Mouse (Mus musculus): ENCODE measurements around the gene Dtl.

Gene Dtl

GRCm38 (mm10) chr1:191583836-191584235 is 8.5 kb upstream of the Dtl start:
- in situ Hi-C loops (cut with MboI, MseI): loop anchor here (25.0 kb wide), 1 partner anchor 1553 kb away; the partner anchor contains the start of gene Diexf

GRCm38 (mm10) chr1:191581641-191582040 is 6.3 kb upstream of the Dtl start:
- in situ Hi-C loops (cut with MboI, MseI): loop anchor here (25.0 kb wide), 1 partner anchor 1556 kb away; the partner anchor contains the start of gene Diexf

- in situ Hi-C loops (cut with MboI, MseI): loop anchor here (5.0 to 25.0 kb wide), 3 partner anchors 238 to 1558 kb away; partner anchors contain the start of genes Diexf and Slc30a1
Measured at GRCm38 (mm10) chr1:191579524-191579923, 4.2 kb upstream of the Dtl start.

- in situ Hi-C loops (cut with MboI, MseI): loop anchor here (5.0 to 25.0 kb wide), 3 partner anchors 242 to 1562 kb away; partner anchors contain the start of genes Diexf and Slc30a1
Measured at GRCm38 (mm10) chr1:191574871-191575457, 380 bp downstream of the Dtl start.

- in situ Hi-C loops (cut with MboI, MseI): loop anchor here (10.0 kb wide), 1 partner anchor 331 kb away; the partner anchor contains the start of gene Slc30a1
Measured at GRCm38 (mm10) chr1:191573906-191574639, 1.3 kb downstream of the Dtl start.

- in situ Hi-C loops (cut with MboI, MseI): loop anchor here (10.0 kb wide), 1 partner anchor 334 kb away; the partner anchor contains the start of gene Slc30a1
Measured at GRCm38 (mm10) chr1:191570415-191570814, 4.9 kb downstream of the Dtl start.

- in situ Hi-C loops (cut with MboI, MseI): loop anchor here (10.0 kb wide), 2 partner anchors 205 to 335 kb away; partner anchors contain the start of gene Slc30a1
Measured at GRCm38 (mm10) chr1:191569625-191570024, 5.7 kb downstream of the Dtl start.

GRCm38 (mm10) chr1:191567859-191568258 is 7.5 kb downstream of the Dtl start:
- in situ Hi-C loops (cut with MboI, MseI): loop anchor here (10.0 kb wide), 1 partner anchor 203 kb away; no protein-coding TSS in a partner anchor

GRCm38 (mm10) chr1:191562823-191563365 is 12.4 kb downstream of the Dtl start:
- in situ Hi-C loops (cut with MboI, MseI): loop anchor here (10.0 kb wide), 1 partner anchor 198 kb away; no protein-coding TSS in a partner anchor

- in situ Hi-C loops (cut with MboI, MseI): loop anchor here (10.0 kb wide), 1 partner anchor 195 kb away; no protein-coding TSS in a partner anchor
Measured at GRCm38 (mm10) chr1:191559779-191560178, 15.6 kb downstream of the Dtl start.

- in situ Hi-C loops (cut with MboI, MseI): no loop called here
Measured at GRCm38 (mm10) chr1:191557109-191557508, 18.2 kb downstream of the Dtl start.

- in situ Hi-C loops (cut with MboI, MseI): no loop called here
Measured at GRCm38 (mm10) chr1:191550786-191551185, 24.6 kb downstream of the Dtl start.

- in situ Hi-C loops (cut with MboI, MseI): no loop called here
Measured at GRCm38 (mm10) chr1:191543747-191544146, 31.6 kb downstream of the Dtl start.

GRCm38 (mm10) chr1:191541619-191542018 is 33.7 kb downstream of the Dtl start:
- in situ Hi-C loops (cut with MboI, MseI): no loop called here

- in situ Hi-C loops (cut with MboI, MseI): no loop called here
Measured at GRCm38 (mm10) chr1:191541014-191541413, 34.3 kb downstream of the Dtl start.

- in situ Hi-C loops (cut with MboI, MseI): no loop called here
Measured at GRCm38 (mm10) chr1:191540300-191540699, 35.0 kb downstream of the Dtl start.

GRCm38 (mm10) chr1:191534896-191535295 is 40.4 kb downstream of the Dtl start:
- in situ Hi-C loops (cut with MboI, MseI): no loop called here

GRCm38 (mm10) chr1:191531023-191531422 is 44.3 kb downstream of the Dtl start:
- in situ Hi-C loops (cut with MboI, MseI): no loop called here

GRCm38 (mm10) chr1:191529406-191529805 is 45.9 kb downstream of the Dtl start:
- in situ Hi-C loops (cut with MboI, MseI): no loop called here

- in situ Hi-C loops (cut with MboI, MseI): no loop called here
Measured at GRCm38 (mm10) chr1:191527921-191528612, 47.3 kb downstream of the Dtl start.

- in situ Hi-C loops (cut with MboI, MseI): no loop called here
Measured at GRCm38 (mm10) chr1:191527089-191527488, 48.3 kb downstream of the Dtl start.
